Mouse (Mus musculus): ENCODE data around the gene Fxyd2. TPM values are rescaled to one million over a fixed set of nuclear protein-coding genes. Genes with fewer than 3 reads are reported as not detected.

Fxyd2 gene
- polyA plus RNA-seq, 1 experiment from 2014 or later = 1.2 TPM

- H3K27me3 ChIP-seq (replicated peaks; ENCODE audit: control insufficient read depth, insufficient read depth, low read length) = 0 out of 2 replicates have a peak, but pooled peaks cover 4% of the 10 kb centered on the region
- ATAC-seq = no peak
- no peak overlapping the region for H3K4me3 ChIP-seq (ENCODE audit: low read depth, low read length)
- no peak overlapping the region for H3K4me2 ChIP-seq (replicated peaks; ENCODE audit: low read depth)
- H3K9me3 ChIP-seq (ENCODE audit: control insufficient read depth) = no peaks in the 10 kb centered on the region
- 36% methylated on average over 1 of the region's 1 CpGs for WGBS
- H3K9ac ChIP-seq (ENCODE audit: low read depth, low read length) = no peak overlapping the region
- no peak overlapping the region for H3K27ac ChIP-seq (ENCODE audit: low read depth, low read length)
- TF ChIP-seq CTCF (IDR thresholded peaks at IDR 0.05; ENCODE audit: low read depth) = no peak
- H3K36me3 ChIP-seq (ENCODE audit: control insufficient read depth, insufficient read depth) = no peaks in the 10 kb centered on the region
- no peaks in the 10 kb centered on the region for H3K4me1 ChIP-seq (replicated peaks; ENCODE audit: control insufficient read depth, insufficient read depth, low read length)
These were observed 1.1 kb upstream of the Fxyd2 start for GRCm38 (mm10) chr9:45398336-45398735.

- no peaks in the 10 kb centered on the region for H3K9me3 ChIP-seq (ENCODE audit: control insufficient read depth)
- no peaks in the 10 kb centered on the region for H3K36me3 ChIP-seq (ENCODE audit: control insufficient read depth, insufficient read depth)
- ATAC-seq = no peak
- 71% methylated on average over 4 of the region's 4 CpGs for WGBS
- no peak overlapping the region for H3K4me3 ChIP-seq (ENCODE audit: low read depth, low read length)
- peaks cover 4% of the 10 kb centered on the region; the same call in 1 of the 2 replicates for H3K27me3 ChIP-seq (replicated peaks; ENCODE audit: control insufficient read depth, insufficient read depth, low read length)
- H3K4me2 ChIP-seq (replicated peaks; ENCODE audit: low read depth) = no peak overlapping the region
- no peaks in the 10 kb centered on the region for H3K4me1 ChIP-seq (replicated peaks; ENCODE audit: control insufficient read depth, insufficient read depth, low read length)
- no peak overlapping the region for H3K27ac ChIP-seq (ENCODE audit: low read depth, low read length)
- TF ChIP-seq CTCF (IDR thresholded peaks at IDR 0.05; ENCODE audit: low read depth) = no peak
- H3K9ac ChIP-seq (ENCODE audit: low read depth, low read length) = no peak overlapping the region
These were observed 2.4 kb downstream of the Fxyd2 start for GRCm38 (mm10) chr9:45401851-45402250.

DNA sequence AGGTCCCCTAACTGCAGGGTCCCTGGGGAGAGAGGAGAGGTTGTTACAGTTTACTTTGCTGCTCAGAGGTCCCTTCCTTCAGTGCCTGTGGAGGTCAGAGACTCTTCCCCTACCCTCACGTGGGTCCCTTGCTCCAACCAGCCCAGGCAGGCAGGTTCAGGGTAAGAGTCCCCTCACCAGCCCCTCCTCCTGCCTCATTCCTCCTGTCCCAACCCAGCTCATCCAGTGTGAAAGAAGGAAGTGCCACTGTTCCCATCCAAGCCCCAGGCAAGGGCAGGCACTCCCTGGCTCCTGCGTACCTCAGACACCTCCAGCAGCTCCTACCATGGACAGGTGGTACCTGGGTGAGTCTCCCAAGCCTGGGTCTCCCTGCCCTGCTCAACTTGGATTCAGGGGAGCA lies 3.5 kb downstream of the Fxyd2 start:
- H3K4me2 ChIP-seq (replicated peaks; ENCODE audit: low read depth) = no peak overlapping the region
- H3K27me3 ChIP-seq (replicated peaks; ENCODE audit: control insufficient read depth, insufficient read depth, low read length) = peaks cover 4% of the 10 kb centered on the region; the same call in 1 of the 2 replicates
- 56% methylated on average over 2 of the region's 2 CpGs for WGBS
- no peak for TF ChIP-seq CTCF (IDR thresholded peaks at IDR 0.05; ENCODE audit: low read depth)
- H3K9me3 ChIP-seq (ENCODE audit: control insufficient read depth) = no peaks in the 10 kb centered on the region
- H3K9ac ChIP-seq (ENCODE audit: low read depth, low read length) = no peak overlapping the region
- H3K4me3 ChIP-seq (ENCODE audit: low read depth, low read length) = no peak overlapping the region
- no peaks in the 10 kb centered on the region for H3K36me3 ChIP-seq (ENCODE audit: control insufficient read depth, insufficient read depth)
- H3K27ac ChIP-seq (ENCODE audit: low read depth, low read length) = no peak overlapping the region
- no peaks in the 10 kb centered on the region for H3K4me1 ChIP-seq (replicated peaks; ENCODE audit: control insufficient read depth, insufficient read depth, low read length)
- ATAC-seq = no peak

- H3K36me3 ChIP-seq (ENCODE audit: control insufficient read depth, insufficient read depth) = no peaks in the 10 kb centered on the region
- peaks cover 4% of the 10 kb centered on the region; the same call in 1 of the 2 replicates for H3K27me3 ChIP-seq (replicated peaks; ENCODE audit: control insufficient read depth, insufficient read depth, low read length)
- H3K9me3 ChIP-seq (ENCODE audit: control insufficient read depth) = no peaks in the 10 kb centered on the region
- no peak for ATAC-seq
- no peaks in the 10 kb centered on the region for H3K4me1 ChIP-seq (replicated peaks; ENCODE audit: control insufficient read depth, insufficient read depth, low read length)
- H3K9ac ChIP-seq (ENCODE audit: low read depth, low read length) = no peak overlapping the region
- no peak for TF ChIP-seq CTCF (IDR thresholded peaks at IDR 0.05; ENCODE audit: low read depth)
- WGBS = 47% methylated on average over 5 of the region's 5 CpGs
- H3K4me3 ChIP-seq (ENCODE audit: low read depth, low read length) = no peak overlapping the region
- no peak overlapping the region for H3K27ac ChIP-seq (ENCODE audit: low read depth, low read length)
- H3K4me2 ChIP-seq (replicated peaks; ENCODE audit: low read depth) = no peak overlapping the region
These were observed 6.2 kb downstream of the Fxyd2 start for GRCm38 (mm10) chr9:45405694-45406093.

- TF ChIP-seq CTCF (IDR thresholded peaks at IDR 0.05; ENCODE audit: low read depth) = no peak
- Histone ChIP-seq H3K4me2 (replicated peaks; ENCODE audit: low read depth) (no peak overlapping the region), H3K9me3 (ENCODE audit: control insufficient read depth) (no peaks in the 10 kb centered on the region), H3K27me3 (replicated peaks; ENCODE audit: control insufficient read depth, insufficient read depth, low read length) (no peaks in the 10 kb centered on the region; the same call in 1 of the 2 replicates), H3K27ac (ENCODE audit: low read depth, low read length) (no peak overlapping the region), H3K36me3 (ENCODE audit: control insufficient read depth, insufficient read depth) (no peaks in the 10 kb centered on the region), H3K4me3 (ENCODE audit: low read depth, low read length) (no peak overlapping the region), H3K4me1 (replicated peaks; ENCODE audit: control insufficient read depth, insufficient read depth, low read length) (no peaks in the 10 kb centered on the region), H3K9ac (ENCODE audit: low read depth, low read length) (no peak overlapping the region)
- 78% methylated on average over 3 of the region's 3 CpGs for WGBS
- ATAC-seq = no peak
These were observed 7.3 kb downstream of the Fxyd2 start for GRCm38 (mm10) chr9:45406808-45407207.

DNA sequence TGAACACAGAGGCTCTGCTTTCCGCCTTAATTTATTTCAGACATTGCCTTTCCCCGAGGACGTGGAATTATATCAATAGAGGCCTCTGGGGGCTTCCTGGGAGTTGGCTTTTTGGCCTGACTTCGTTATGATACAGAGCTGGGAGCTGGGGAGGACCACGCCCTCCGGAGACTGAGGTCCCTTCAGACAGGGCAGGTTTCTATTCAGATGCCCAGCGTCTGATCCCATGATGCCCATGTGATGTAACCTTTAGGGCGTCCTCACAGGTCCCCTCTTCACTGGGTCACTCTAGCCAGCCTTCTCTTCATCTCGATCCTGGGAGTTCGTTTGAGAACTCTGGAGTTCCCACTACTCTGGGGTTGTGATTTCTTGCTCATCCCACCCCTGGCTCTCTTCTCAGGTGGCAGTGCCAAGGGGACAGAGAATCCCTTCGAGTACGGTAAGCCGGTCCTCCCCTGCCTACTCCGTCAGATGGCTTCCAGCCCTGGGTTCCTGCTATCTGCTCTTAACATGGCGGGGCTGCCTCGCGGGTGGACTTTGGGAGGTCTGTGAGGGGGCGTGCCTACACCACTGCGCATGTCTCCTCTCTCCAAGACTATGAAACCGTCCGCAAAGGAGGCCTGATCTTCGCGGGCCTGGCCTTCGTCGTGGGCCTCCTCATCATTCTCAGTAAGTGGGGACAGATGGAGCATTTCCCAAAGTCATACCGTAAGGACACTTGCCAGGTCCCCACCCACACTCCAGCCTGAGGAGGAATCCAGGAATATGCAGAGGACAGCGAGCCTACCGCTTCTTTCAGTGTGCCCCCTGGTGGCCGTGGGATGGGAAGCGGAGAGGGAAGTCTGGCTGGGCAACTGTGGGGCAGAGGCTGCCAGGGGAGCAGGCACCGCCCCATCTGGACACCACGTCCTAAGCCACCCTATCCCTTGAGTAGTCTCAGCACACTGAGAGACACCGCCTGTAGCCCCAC lies 8.5 kb downstream of the Fxyd2 start:
- no peaks in the 10 kb centered on the region for H3K4me1 ChIP-seq (replicated peaks; ENCODE audit: control insufficient read depth, insufficient read depth, low read length)
- TF ChIP-seq CTCF (IDR thresholded peaks at IDR 0.05; ENCODE audit: low read depth) = peak; percentile 92
- H3K4me3 ChIP-seq (ENCODE audit: low read depth, low read length) = peak overlapping the region; percentile 10; the same call in 1 of the 2 replicates
- H3K27me3 ChIP-seq (replicated peaks; ENCODE audit: control insufficient read depth, insufficient read depth, low read length) = no peaks in the 10 kb centered on the region; the same call in 1 of the 2 replicates
- no peak overlapping the region for H3K9ac ChIP-seq (ENCODE audit: low read depth, low read length)
- ATAC-seq = no peak; the same call in 1 of the 2 replicates
- WGBS = 37% methylated on average over 33 of the region's 33 CpGs
- H3K9me3 ChIP-seq (ENCODE audit: control insufficient read depth) = no peaks in the 10 kb centered on the region
- no peaks in the 10 kb centered on the region for H3K36me3 ChIP-seq (ENCODE audit: control insufficient read depth, insufficient read depth)
- H3K4me2 ChIP-seq (replicated peaks; ENCODE audit: low read depth) = peak overlapping the region; percentile 56
- no peak overlapping the region for H3K27ac ChIP-seq (ENCODE audit: low read depth, low read length)

All from intestine, postnatal 0 days (tissue).